Mouse (Mus musculus) megakaryocyte, embryonic 14.5 days (primary cell): ENCODE data around the gene Tmem210. TPM values are rescaled to one million over a fixed set of nuclear protein-coding genes. Genes with fewer than 3 reads are reported as not detected.
"Not testable (repeated sequence)": the region's sequence is repeated elsewhere in the genome, so short reads cannot be mapped to it uniquely, and the experiment has no call there.

Source experiments
- H3K27me3 ChIP-seq: replicated peaks from 2 replicates; pipeline ENCODE3; 2012; ENCODE audit warnings: inconsistent platforms
- H3K36me3 ChIP-seq: replicated peaks from 2 replicates; pipeline ENCODE3; 2012; ENCODE audit warnings: low read length, inconsistent platforms, mixed read lengths
- H3K4me1 ChIP-seq: 2 replicates; pipeline ENCODE4 v1.6.1; 2012; ENCODE audit warnings: inconsistent platforms
- H3K4me3 ChIP-seq: replicated peaks from 2 replicates; pipeline ENCODE3; 2012; ENCODE audit warnings: moderate library complexity, mild to moderate bottlenecking, inconsistent platforms
- H3K9me3 ChIP-seq: 2 replicates; pipeline ENCODE4 v1.6.1; 2012; ENCODE audit warnings: inconsistent platforms
- FLI1 ChIP-seq: IDR thresholded peaks from 2 replicates; pipeline ENCODE4 v1.6.1; 2012; ENCODE audit warnings: low read length, inconsistent platforms, mixed read lengths
- GATA1 ChIP-seq: IDR thresholded peaks from 3 replicates; pipeline ENCODE4 v1.6.1; 2012; ENCODE audit warnings: mixed read lengths, low read length, inconsistent platforms, borderline replicate concordance
- polyA plus RNA-seq: library from polyadenylated mRNA; stranded (reverse); fragments of >175 nt; gene quantifications from 2 replicates; pipeline ENCODE4 v1.2.3, GENCODE M21; 2012; ENCODE audit warnings: low replicate concordance; ENCODE audit not compliant: insufficient read depth

Gene Tmem210
- polyA plus RNA-seq, 1 experiment: not detected

DNA sequence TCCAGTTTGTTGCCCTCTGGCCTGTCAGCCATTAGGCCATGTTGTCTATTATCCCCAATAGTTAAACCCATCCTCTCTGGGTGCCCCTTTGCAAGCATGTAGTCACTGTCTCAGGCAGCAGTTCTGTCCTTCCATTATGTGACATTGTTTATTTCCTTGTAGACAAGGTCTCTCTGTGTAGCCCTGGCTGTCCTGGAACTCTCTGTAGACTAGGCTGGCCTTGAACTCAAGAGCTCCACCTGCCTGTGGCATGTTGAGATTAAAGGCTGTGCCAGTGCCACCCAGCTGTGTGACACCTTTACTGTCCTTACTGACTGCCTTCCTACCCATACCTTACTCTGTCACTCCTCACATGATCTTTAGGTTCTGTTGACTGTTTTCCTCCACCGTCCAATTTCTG, 35.6 kb upstream of the Tmem210 start:
- peaks cover 44% of the 10 kb centered on the region for H3K4me1 ChIP-seq
- H3K27me3 ChIP-seq: no peaks in the 10 kb centered on the region
- TF ChIP-seq FLI1 (no peak), GATA1 (no peak)
- H3K36me3 ChIP-seq: peaks cover 66% of the 10 kb centered on the region
- H3K9me3 ChIP-seq: no peaks in the 10 kb centered on the region
- H3K4me3 ChIP-seq: no peak overlapping the region

GRCm38 (mm10) chr2:25255284-25255779, 32.6 kb upstream of the Tmem210 start, which contains the start of gene Tmem203:
Gene Tmem203 (plus strand): TSS chr2:25255439.
- TF ChIP-seq GATA1: no peak
- peak; percentile 63; the same call in 1 of the 2 replicates for TF ChIP-seq FLI1
- peaks cover 36% of the 10 kb centered on the region for H3K36me3 ChIP-seq
- H3K4me3 ChIP-seq: peak within 1 kb of the TSS; percentile 91
- peaks cover 53% of the 10 kb centered on the region for H3K4me1 ChIP-seq
- no peaks in the 10 kb centered on the region for H3K9me3 ChIP-seq
- H3K27me3 ChIP-seq: no peaks in the 10 kb centered on the region

GRCm38 (mm10) chr2:25256443-25257109, 31.4 kb upstream of the Tmem210 start:
- Histone ChIP-seq H3K4me3 (peak overlapping the region; percentile 91), H3K4me1 (peaks cover 53% of the 10 kb centered on the region), H3K36me3 (peaks cover 24% of the 10 kb centered on the region)
- not testable (repeated sequence) for H3K27me3 ChIP-seq, H3K9me3 ChIP-seq

- Histone ChIP-seq H3K4me1 (peaks cover 57% of the 10 kb centered on the region), H3K36me3 (peaks cover 17% of the 10 kb centered on the region), H3K4me3 (peak overlapping the region; percentile 85)
- not testable (repeated sequence) for H3K27me3 ChIP-seq, H3K9me3 ChIP-seq
Measured at GRCm38 (mm10) chr2:25257250-25257649, 30.7 kb upstream of the Tmem210 start.

DNA sequence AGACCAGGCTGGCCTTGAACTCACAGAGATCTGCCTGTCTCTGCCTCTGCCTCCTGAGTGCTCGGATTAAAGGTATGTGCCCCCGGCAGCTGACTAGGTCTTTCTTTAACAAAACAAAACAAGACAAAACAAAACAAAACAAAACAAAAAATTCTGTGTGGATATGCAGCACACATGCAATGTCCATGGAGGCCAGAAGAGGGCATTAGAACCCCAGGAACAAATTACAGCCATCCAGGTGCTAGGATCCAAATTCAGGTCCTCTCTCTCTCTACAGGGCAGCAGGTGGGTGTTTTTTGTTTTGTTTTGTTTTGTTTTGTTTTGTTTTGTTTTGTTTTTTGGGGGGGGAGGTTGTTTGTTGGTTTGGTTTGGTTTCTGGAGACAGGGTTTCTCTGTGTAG, 29.1 kb upstream of the Tmem210 start:
- peaks cover 59% of the 10 kb centered on the region for H3K4me1 ChIP-seq
- TF ChIP-seq FLI1 (no peak), GATA1 (no peak)
- no peaks in the 10 kb centered on the region for H3K27me3 ChIP-seq
- no peak overlapping the region for H3K4me3 ChIP-seq
- H3K36me3 ChIP-seq: peaks cover 3% of the 10 kb centered on the region
- H3K9me3 ChIP-seq: no peaks in the 10 kb centered on the region

DNA sequence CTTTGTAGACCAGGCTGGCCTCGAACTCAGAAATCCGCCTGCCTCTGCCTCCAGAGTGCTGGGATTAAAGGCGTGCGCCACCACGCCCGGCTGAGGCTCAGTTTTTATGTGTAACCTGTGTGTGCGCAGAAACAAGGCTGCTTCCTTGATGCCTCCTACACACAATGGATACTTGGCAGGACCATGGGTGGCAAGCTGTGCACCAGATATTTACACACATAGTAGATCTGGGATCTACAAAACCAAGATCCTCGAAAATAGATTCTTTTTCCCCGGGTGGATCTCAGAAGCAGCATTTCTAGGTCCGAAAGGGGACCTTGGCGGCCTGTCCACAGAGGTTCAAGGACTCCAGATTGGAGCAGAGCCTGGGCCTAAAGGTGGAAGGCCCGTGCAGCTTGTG, 26.1 kb upstream of the Tmem210 start:
- no peaks in the 10 kb centered on the region for H3K9me3 ChIP-seq
- peaks cover 68% of the 10 kb centered on the region for H3K4me1 ChIP-seq
- H3K27me3 ChIP-seq: no peaks in the 10 kb centered on the region
- H3K4me3 ChIP-seq: peak overlapping the region; percentile 96
- peaks cover 16% of the 10 kb centered on the region for H3K36me3 ChIP-seq
- TF ChIP-seq GATA1 (no peak), FLI1 (no peak)

- Histone ChIP-seq H3K9me3 (no peaks in the 10 kb centered on the region), H3K4me3 (peak within 1 kb of the TSS; percentile 96), H3K36me3 (peaks cover 20% of the 10 kb centered on the region), H3K4me1 (peaks cover 69% of the 10 kb centered on the region), H3K27me3 (no peaks in the 10 kb centered on the region)
- TF ChIP-seq GATA1: no peak
- TF ChIP-seq FLI1: no peak
Measured at GRCm38 (mm10) chr2:25262291-25262767, 25.6 kb upstream of the Tmem210 start, which contains the start of gene Tprn. Gene Tprn (plus strand): TSS chr2:25262618.

- Histone ChIP-seq H3K4me3 (peak overlapping the region; percentile 96), H3K36me3 (peaks cover 27% of the 10 kb centered on the region), H3K27me3 (no peaks in the 10 kb centered on the region), H3K9me3 (no peaks in the 10 kb centered on the region), H3K4me1 (peaks cover 71% of the 10 kb centered on the region)
- TF ChIP-seq GATA1 (no peak), FLI1 (no peak)
Measured at GRCm38 (mm10) chr2:25262795-25263622, 24.9 kb upstream of the Tmem210 start.

GRCm38 (mm10) chr2:25263623-25264285, 24.2 kb upstream of the Tmem210 start:
- no peaks in the 10 kb centered on the region for H3K9me3 ChIP-seq
- H3K36me3 ChIP-seq: peaks cover 35% of the 10 kb centered on the region
- H3K4me1 ChIP-seq: peaks cover 72% of the 10 kb centered on the region
- H3K27me3 ChIP-seq: no peaks in the 10 kb centered on the region
- no peak for TF ChIP-seq FLI1
- TF ChIP-seq GATA1: no peak
- H3K4me3 ChIP-seq: peak overlapping the region; percentile 96
